Comparison of ENCODE assay signal across 24 mouse cellular contexts in genomic region chr13:29977358-29977757, GRCm38 (mm10).
"Had no signal": no experiment of that assay in that cellular context is flagged by ENCODE, and none has a peak within 500 bp of the region (broad histone marks: within the 10 kb centered on the region; RNA-seq: fewer than 3 reads in every experiment).

No protein-coding gene starts in this region.

- H3K27me3 ChIP-seq: heart, embryonic 13.5 days; heart, embryonic 15.5 days; hindbrain, embryonic 12.5 days; intestine, embryonic 15.5 days; limb, embryonic 12.5 days; liver, embryonic 13.5 days; liver, embryonic 15.5 days had no signal

- ATAC-seq: hindbrain, embryonic 16.5 days; inflammation-experienced regulatory T-cells, adult 6 months; intestine, embryonic 15.5 days; intestine, postnatal 0 days had no signal

- H3K27ac ChIP-seq: heart, adult 2 months; heart, embryonic 13.5 days; heart, embryonic 15.5 days; hindbrain, embryonic 10.5 days; hindbrain, embryonic 12.5 days; hindbrain, embryonic 14.5 days; intestine, embryonic 15.5 days; layer of hippocampus, adult 2 months; left cerebral cortex, adult 2 months; limb, embryonic 10.5 days; limb, embryonic 12.5 days; liver, embryonic 13.5 days; liver, embryonic 15.5 days had no signal

- H3K36me3 ChIP-seq: heart, embryonic 15.5 days; intestine, embryonic 15.5 days had no signal

- H3K4me1 ChIP-seq: intestine, embryonic 15.5 days had no signal

- DNase-seq: gastrocnemius, postnatal 25 days; heart, adult 2 months; heart, postnatal 36 days; kidney, adult 18-20 months; kidney, adult 8-10 months; kidney, postnatal 10 days; kidney, postnatal 25 days; kidney, postnatal 4 days; liver; liver, embryonic 13.5 days had no signal

- H3K4me3 ChIP-seq: heart, adult 2 months; heart, embryonic 13.5 days; heart, embryonic 15.5 days; hindbrain, embryonic 10.5 days; hindbrain, embryonic 12.5 days; intestine, embryonic 15.5 days; layer of hippocampus, adult 2 months; left cerebral cortex, adult 2 months; limb, embryonic 10.5 days; limb, embryonic 12.5 days; liver, embryonic 13.5 days; liver, embryonic 15.5 days had no signal
